Mouse (Mus musculus): ENCODE measurements around the gene Bex6. TPM values are rescaled to one million over a fixed set of nuclear protein-coding genes. Genes with fewer than 3 reads are reported as not detected.

The Bex6 gene
- total and polyA plus RNA-seq, 2 experiments, result not detected

DNA sequence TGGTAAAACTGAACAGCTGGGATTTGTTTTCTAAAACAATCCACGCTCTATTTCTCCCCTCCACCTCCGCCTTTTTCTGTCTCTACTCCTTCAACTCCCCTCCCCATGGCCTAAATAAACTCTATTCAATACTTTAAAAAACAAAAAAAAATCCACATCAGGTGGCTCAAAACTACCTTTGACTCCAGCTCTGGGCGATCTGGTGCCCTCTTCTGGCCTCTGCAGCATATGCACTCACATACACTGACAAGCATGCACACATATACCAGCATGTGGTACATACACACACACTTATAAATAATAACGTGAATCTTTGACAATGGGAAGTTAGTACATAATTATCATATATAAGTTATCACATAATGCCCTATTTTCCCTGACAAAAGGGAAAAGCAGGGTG, 4.6 kb upstream of the Bex6 start:
- no peaks in the 10 kb centered on the region for H3K4me1 ChIP-seq (ENCODE audit: control insufficient read depth, insufficient read depth, low read length)
- H3K4me3 ChIP-seq (ENCODE audit: insufficient read depth, low read depth, low read length), result no peak overlapping the region
- H3K36me3 ChIP-seq (ENCODE audit: control insufficient read depth, insufficient read depth, low read length), result no peaks in the 10 kb centered on the region
- H3K27ac ChIP-seq (replicated peaks; ENCODE audit: insufficient read depth, low read depth, low read length), result no peak overlapping the region
- H3K27me3 ChIP-seq (ENCODE audit: control insufficient read depth, insufficient read depth, low read length), result no peaks in the 10 kb centered on the region
- no peak for DNase-seq (ENCODE audit: extremely low read depth, low read depth, low spot score)
- no peak overlapping the region for H3K9ac ChIP-seq (ENCODE audit: low read depth, low read length)
- TF ChIP-seq CTCF (IDR thresholded peaks at IDR 0.05; ENCODE audit: low read depth, low read length) (peak; percentile 41; the same call in 1 of the 2 replicates), POLR2A (IDR thresholded peaks at IDR 0.05; ENCODE audit: extremely low read depth, insufficient read depth, low read length) (no peak)
- WGBS, result 96% methylated on average over 4 of the region's 4 CpGs
- H3K79me2 ChIP-seq (ENCODE audit: control insufficient read depth, insufficient read depth, low read length), result no peaks in the 10 kb centered on the region

DNA sequence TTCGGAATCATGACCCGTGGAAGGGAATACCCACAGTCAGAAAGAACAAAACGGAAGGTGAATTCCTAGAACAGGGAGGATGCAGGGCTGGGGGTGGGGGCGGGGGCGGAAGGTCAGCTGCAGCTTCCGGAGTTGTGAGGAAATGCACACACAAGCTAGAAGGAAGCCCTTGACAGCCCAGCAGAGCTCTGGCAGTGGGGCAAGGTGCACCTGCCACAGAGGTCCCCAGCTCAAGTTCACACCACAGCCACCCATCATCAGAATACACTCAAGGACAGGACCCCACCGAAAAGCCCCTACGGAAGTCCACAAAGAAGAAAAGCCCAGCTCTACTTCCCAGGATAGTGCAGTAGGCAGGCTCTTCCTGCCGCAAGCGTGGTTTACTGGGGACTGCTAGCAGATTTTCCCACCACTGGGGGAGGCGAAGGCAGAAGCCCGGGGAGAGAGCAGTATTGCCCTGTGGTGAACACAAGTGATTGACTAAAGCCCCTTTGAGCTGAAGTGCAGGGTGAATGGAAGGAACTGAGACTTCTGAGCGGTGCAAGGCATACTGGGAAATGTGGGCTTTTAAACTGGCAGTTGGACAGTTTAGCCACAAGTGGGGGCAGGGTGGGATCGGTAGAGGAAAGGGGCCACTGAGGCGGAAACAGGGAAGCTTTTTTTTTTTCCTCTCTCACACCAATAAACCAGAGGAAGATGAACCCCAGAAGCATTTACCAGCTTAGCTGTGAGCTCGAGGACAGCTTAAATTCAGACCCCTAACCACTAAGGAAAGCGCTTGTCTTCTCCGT, 2.5 kb upstream of the Bex6 start:
- WGBS, result 53% methylated on average over 18 of the region's 18 CpGs
- no peaks in the 10 kb centered on the region for H3K36me3 ChIP-seq (ENCODE audit: control insufficient read depth, insufficient read depth, low read length)
- H3K4me1 ChIP-seq (ENCODE audit: control insufficient read depth, insufficient read depth, low read length), result no peaks in the 10 kb centered on the region
- H3K4me3 ChIP-seq (ENCODE audit: insufficient read depth, low read depth, low read length), result no peak overlapping the region
- H3K27ac ChIP-seq (replicated peaks; ENCODE audit: insufficient read depth, low read depth, low read length), result peak overlapping the region; percentile 77
- H3K9ac ChIP-seq (ENCODE audit: low read depth, low read length), result no peak overlapping the region; the same call in 1 of the 2 replicates
- TF ChIP-seq POLR2A (IDR thresholded peaks at IDR 0.05; ENCODE audit: extremely low read depth, insufficient read depth, low read length) (no peak), CTCF (IDR thresholded peaks at IDR 0.05; ENCODE audit: low read depth, low read length) (no peak)
- H3K79me2 ChIP-seq (ENCODE audit: control insufficient read depth, insufficient read depth, low read length), result no peaks in the 10 kb centered on the region
- H3K27me3 ChIP-seq (ENCODE audit: control insufficient read depth, insufficient read depth, low read length), result no peaks in the 10 kb centered on the region
- peak; percentile 24 for DNase-seq (ENCODE audit: extremely low read depth, low read depth, low spot score)

DNA sequence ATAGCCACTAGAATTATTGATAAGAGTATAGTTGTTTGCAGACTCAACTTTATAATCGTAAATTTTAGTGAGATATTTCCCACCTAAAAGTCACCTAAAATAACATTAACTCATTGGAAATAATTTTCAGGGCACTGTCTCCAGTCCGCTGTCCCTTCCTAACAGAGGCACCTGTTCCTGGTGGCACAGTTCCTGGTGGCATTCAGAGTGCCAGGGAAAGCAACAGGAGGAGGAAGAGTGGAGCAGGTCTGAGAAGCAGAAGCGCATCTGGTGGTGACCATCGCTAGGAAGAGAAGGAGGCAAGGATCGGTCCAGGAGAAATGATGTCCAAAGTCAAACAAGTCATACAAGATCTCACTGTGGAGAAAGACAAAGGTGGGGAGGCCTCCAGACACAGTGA, 6.4 kb downstream of the Bex6 start:
- Histone ChIP-seq H3K9ac (ENCODE audit: low read depth, low read length) (no peak overlapping the region), H3K36me3 (ENCODE audit: control insufficient read depth, insufficient read depth, low read length) (no peaks in the 10 kb centered on the region), H3K27me3 (ENCODE audit: control insufficient read depth, insufficient read depth, low read length) (no peaks in the 10 kb centered on the region), H3K4me1 (ENCODE audit: control insufficient read depth, insufficient read depth, low read length) (no peaks in the 10 kb centered on the region), H3K79me2 (ENCODE audit: control insufficient read depth, insufficient read depth, low read length) (no peaks in the 10 kb centered on the region), H3K27ac (replicated peaks; ENCODE audit: insufficient read depth, low read depth, low read length) (no peak overlapping the region), H3K4me3 (ENCODE audit: insufficient read depth, low read depth, low read length) (no peak overlapping the region)
- TF ChIP-seq CTCF (IDR thresholded peaks at IDR 0.05; ENCODE audit: low read depth, low read length) (no peak), POLR2A (IDR thresholded peaks at IDR 0.05; ENCODE audit: extremely low read depth, insufficient read depth, low read length) (no peak)
- WGBS, result 94% methylated on average over 5 of the region's 5 CpGs
- no peak for DNase-seq (ENCODE audit: extremely low read depth, low read depth, low spot score)

DNA sequence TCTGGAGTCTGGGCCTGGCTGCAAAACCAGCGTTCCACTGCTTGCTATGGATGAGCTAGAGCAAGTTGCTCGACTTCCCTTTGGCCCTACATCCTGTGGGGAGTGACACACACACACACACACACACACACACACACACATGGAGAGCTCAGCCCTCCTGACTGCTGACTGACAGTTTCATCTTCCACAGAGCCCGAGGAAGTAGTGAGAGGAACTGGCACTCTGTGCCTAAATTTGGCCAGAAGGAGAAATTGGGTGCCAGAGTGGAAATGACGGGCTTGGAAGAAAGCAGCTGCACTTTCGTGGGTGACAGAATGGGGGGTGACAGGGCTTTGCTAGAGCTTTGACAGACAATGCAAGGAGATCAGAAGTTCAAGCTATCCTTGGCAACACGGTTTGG, 9.5 kb downstream of the Bex6 start:
- Histone ChIP-seq H3K36me3 (ENCODE audit: control insufficient read depth, insufficient read depth, low read length) (no peaks in the 10 kb centered on the region), H3K9ac (ENCODE audit: low read depth, low read length) (no peak overlapping the region), H3K27ac (replicated peaks; ENCODE audit: insufficient read depth, low read depth, low read length) (peak overlapping the region; percentile 6; the same call in 1 of the 2 replicates), H3K27me3 (ENCODE audit: control insufficient read depth, insufficient read depth, low read length) (no peaks in the 10 kb centered on the region), H3K4me1 (ENCODE audit: control insufficient read depth, insufficient read depth, low read length) (no peaks in the 10 kb centered on the region), H3K4me3 (ENCODE audit: insufficient read depth, low read depth, low read length) (no peak overlapping the region), H3K79me2 (ENCODE audit: control insufficient read depth, insufficient read depth, low read length) (no peaks in the 10 kb centered on the region)
- TF ChIP-seq POLR2A (IDR thresholded peaks at IDR 0.05; ENCODE audit: extremely low read depth, insufficient read depth, low read length) (no peak), CTCF (IDR thresholded peaks at IDR 0.05; ENCODE audit: low read depth, low read length) (no peak)
- DNase-seq (ENCODE audit: extremely low read depth, low read depth, low spot score), result peak; percentile 38
- 64% methylated on average over 6 of the region's 6 CpGs for WGBS

DNA sequence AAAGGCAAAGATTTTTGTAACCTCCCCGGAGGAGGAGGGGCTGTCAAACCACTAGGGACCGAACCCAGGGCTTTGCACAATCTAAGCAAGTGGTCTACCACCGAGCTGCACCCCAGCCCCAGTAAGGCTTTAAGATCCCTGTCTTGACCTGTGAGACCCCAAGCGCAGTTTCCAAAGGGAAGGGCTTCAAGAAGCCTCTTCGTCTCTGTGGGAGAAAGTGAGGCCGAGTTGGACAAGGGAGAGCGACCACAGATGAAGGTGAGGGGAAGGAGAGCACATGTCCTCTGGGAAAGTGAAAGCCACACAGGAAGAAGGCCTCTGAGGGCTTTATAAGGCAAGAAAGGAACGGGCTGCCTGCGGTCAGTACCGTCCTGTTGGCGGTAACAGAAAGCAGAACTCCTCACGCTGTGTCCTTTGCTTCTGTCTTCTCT, 10.4 kb downstream of the Bex6 start:
- H3K4me3 ChIP-seq (ENCODE audit: insufficient read depth, low read depth, low read length), result no peak overlapping the region
- H3K27ac ChIP-seq (replicated peaks; ENCODE audit: insufficient read depth, low read depth, low read length), result peak overlapping the region; percentile 59; the same call in 1 of the 2 replicates
- WGBS, result 61% methylated on average over 12 of the region's 12 CpGs
- H3K79me2 ChIP-seq (ENCODE audit: control insufficient read depth, insufficient read depth, low read length), result no peaks in the 10 kb centered on the region
- no peak for TF ChIP-seq CTCF (IDR thresholded peaks at IDR 0.05; ENCODE audit: low read depth, low read length)
- no peak for TF ChIP-seq POLR2A (IDR thresholded peaks at IDR 0.05; ENCODE audit: extremely low read depth, insufficient read depth, low read length)
- H3K36me3 ChIP-seq (ENCODE audit: control insufficient read depth, insufficient read depth, low read length), result no peaks in the 10 kb centered on the region
- no peak overlapping the region for H3K9ac ChIP-seq (ENCODE audit: low read depth, low read length)
- H3K4me1 ChIP-seq (ENCODE audit: control insufficient read depth, insufficient read depth, low read length), result no peaks in the 10 kb centered on the region
- no peaks in the 10 kb centered on the region for H3K27me3 ChIP-seq (ENCODE audit: control insufficient read depth, insufficient read depth, low read length)
- DNase-seq (ENCODE audit: extremely low read depth, low read depth, low spot score), result peak; percentile 46
